Mouse (Mus musculus) neural tube, embryonic 11.5 days (tissue): ENCODE results near the gene Stx8. TPM values are rescaled to one million over a fixed set of nuclear protein-coding genes. Genes with fewer than 3 reads are reported as not detected.

Experiments used
- ATAC-seq: fragments of 200-750 bp; cut with Nextera tagmentation; 2 replicates; pipeline ENCODE4 v1.8.0; 2017; ENCODE audit warnings: moderate number of reproducible peaks, mild to moderate bottlenecking, moderate TSS enrichment, moderate library complexity; ENCODE audit not compliant: insufficient read depth, low FRiP score, low TSS enrichment
- DNase-seq: peaks from one replicate; pipeline ENCODE4 v3.0.0-alpha.2; 2015; ENCODE audit warnings: low spot score
- H3K27ac ChIP-seq: fragments of 300-500 bp; sonication (generic); 2 replicates; pipeline ENCODE4 v1.5.1; 2014; ENCODE audit warnings: low read depth, mild to moderate bottlenecking, low read length
- H3K27me3 ChIP-seq: fragments of 300-500 bp; sonication (generic); 2 replicates; pipeline ENCODE4 v1.6.1; 2014; ENCODE audit warnings: mild to moderate bottlenecking, low read length, mixed read lengths; ENCODE audit not compliant: control insufficient read depth, insufficient read depth
- H3K36me3 ChIP-seq: fragments of 300-500 bp; sonication (generic); 2 replicates; pipeline ENCODE4 v1.6.1; 2014; ENCODE audit warnings: mild to moderate bottlenecking, low read length, moderate library complexity, mixed read lengths; ENCODE audit not compliant: control insufficient read depth, insufficient read depth
- H3K4me1 ChIP-seq: fragments of 300-500 bp; sonication (generic); 2 replicates; pipeline ENCODE4 v1.6.1; 2014; ENCODE audit warnings: low read length, mixed read lengths; ENCODE audit not compliant: control insufficient read depth, insufficient read depth
- H3K4me2 ChIP-seq: fragments of 300-500 bp; sonication (generic); 2 replicates; pipeline ENCODE4 v1.6.1; 2014; ENCODE audit warnings: low read depth, mild to moderate bottlenecking, moderate library complexity
- H3K4me3 ChIP-seq: fragments of 300-500 bp; sonication (generic); 2 replicates; pipeline ENCODE4 v1.5.1; 2014; ENCODE audit warnings: low read depth, low read length
- H3K9ac ChIP-seq: fragments of 300-500 bp; sonication (generic); 2 replicates; pipeline ENCODE4 v1.6.1; 2014; ENCODE audit warnings: mild to moderate bottlenecking, low read length
- H3K9me3 ChIP-seq: fragments of 300-500 bp; sonication (generic); 2 replicates; pipeline ENCODE4 v1.6.1; 2016; ENCODE audit warnings: low read length; ENCODE audit not compliant: control insufficient read depth
- WGBS: fragments of 180-500 bp; shearing (Covaris S2); extraction: QIAGEN DNeasy Blood & Tissue Kit; methylation state at CpG from one replicate; pipeline ENCODE4 v1.1.7; 2014; 5-methylcytosine and 5-hydroxymethylcytosine counted together
- polyA plus RNA-seq: library from polyadenylated mRNA; unstranded; fragments of >200 nt; fragmentation: Nextera tagmentation; extraction: Ambion mirVana; gene quantifications from 2 replicates; pipeline ENCODE4 v1.2.1, GENCODE M21; 2014

Stx8 gene
- polyA plus RNA-seq, 1 experiment from 2014 or later, result 50.5 TPM

GRCm38 (mm10) chr11:68144235-68145065 lies 178.5 kb downstream of the Stx8 start:
- Histone ChIP-seq H3K9me3 (no peaks in the 10 kb centered on the region), H3K4me1 (peaks cover 42% of the 10 kb centered on the region), H3K4me3 (no peak overlapping the region), H3K27ac (peak overlapping the region; percentile 87), H3K9ac (peak overlapping the region; percentile 2; the same call in 1 of the 2 replicates), H3K27me3 (no peaks in the 10 kb centered on the region), H3K4me2 (no peak overlapping the region), H3K36me3 (no peaks in the 10 kb centered on the region)
- WGBS, result 36% methylated on average over 13 of the region's 13 CpGs
- ATAC-seq (no peak), DNase-seq (peak; percentile 34)

- H3K4me2 ChIP-seq, result peak overlapping the region; percentile 21; the same call in 1 of the 2 replicates
- H3K4me1 ChIP-seq, result peaks cover 48% of the 10 kb centered on the region
- H3K9ac ChIP-seq, result peak overlapping the region; percentile 47
- H3K9me3 ChIP-seq, result no peaks in the 10 kb centered on the region
- WGBS, result 12% methylated on average over 13 of the region's 13 CpGs
- DNase-seq (peak; percentile 63), ATAC-seq (peak; percentile 56; the same call in 1 of the 2 replicates)
- no peak overlapping the region for H3K4me3 ChIP-seq
- H3K27me3 ChIP-seq, result no peaks in the 10 kb centered on the region
- no peaks in the 10 kb centered on the region for H3K36me3 ChIP-seq
- H3K27ac ChIP-seq, result peak overlapping the region; percentile 87
Observed at GRCm38 (mm10) chr11:68145066-68145585, 179.1 kb downstream of the Stx8 start.

GRCm38 (mm10) chr11:68145586-68146455 lies 179.8 kb downstream of the Stx8 start:
- H3K4me1 ChIP-seq, result peaks cover 54% of the 10 kb centered on the region
- WGBS, result 12% methylated on average over 17 of the region's 17 CpGs
- no peaks in the 10 kb centered on the region for H3K9me3 ChIP-seq
- peak; percentile 58 for ATAC-seq
- no peak overlapping the region for H3K4me3 ChIP-seq
- H3K9ac ChIP-seq, result peak overlapping the region; percentile 47
- H3K27me3 ChIP-seq, result no peaks in the 10 kb centered on the region
- H3K4me2 ChIP-seq, result peak overlapping the region; percentile 21; the same call in 1 of the 2 replicates
- peak; percentile 51 for DNase-seq
- H3K27ac ChIP-seq, result peak overlapping the region; percentile 87
- H3K36me3 ChIP-seq, result no peaks in the 10 kb centered on the region

- WGBS, result 14% methylated on average over 4 of the region's 4 CpGs
- Histone ChIP-seq H3K27ac (peak overlapping the region; percentile 87), H3K9ac (peak overlapping the region; percentile 47), H3K4me1 (peaks cover 60% of the 10 kb centered on the region), H3K9me3 (no peaks in the 10 kb centered on the region), H3K4me3 (no peak overlapping the region), H3K4me2 (no peak overlapping the region), H3K36me3 (no peaks in the 10 kb centered on the region), H3K27me3 (no peaks in the 10 kb centered on the region)
- DNase-seq, result no peak
- no peak for ATAC-seq
Observed at GRCm38 (mm10) chr11:68146456-68146851, 180.5 kb downstream of the Stx8 start.

GRCm38 (mm10) chr11:68150938-68151337 lies 184.9 kb downstream of the Stx8 start:
- peak overlapping the region; percentile 68 for H3K27ac ChIP-seq
- DNase-seq, result peak; percentile 80
- no peaks in the 10 kb centered on the region for H3K36me3 ChIP-seq
- H3K27me3 ChIP-seq, result no peaks in the 10 kb centered on the region
- 0 out of 2 replicates have a peak overlapping the region, but pooled peaks have one; percentile 7 for H3K4me2 ChIP-seq
- WGBS, result 5% methylated on average over 2 of the region's 2 CpGs
- H3K4me3 ChIP-seq, result no peak overlapping the region
- peaks cover 38% of the 10 kb centered on the region for H3K4me1 ChIP-seq
- ATAC-seq, result peak; percentile 79
- no peak overlapping the region for H3K9ac ChIP-seq
- no peaks in the 10 kb centered on the region for H3K9me3 ChIP-seq

- Histone ChIP-seq H3K27me3 (no peaks in the 10 kb centered on the region), H3K27ac (no peak overlapping the region), H3K4me2 (no peak overlapping the region), H3K9ac (no peak overlapping the region), H3K9me3 (no peaks in the 10 kb centered on the region), H3K4me3 (no peak overlapping the region), H3K36me3 (no peaks in the 10 kb centered on the region), H3K4me1 (peaks cover 7% of the 10 kb centered on the region)
- no peak for DNase-seq
- no peak for ATAC-seq
Observed at GRCm38 (mm10) chr11:68155821-68156220, 189.8 kb downstream of the Stx8 start.

- Histone ChIP-seq H3K4me2 (no peak overlapping the region), H3K36me3 (no peaks in the 10 kb centered on the region), H3K27me3 (no peaks in the 10 kb centered on the region), H3K9me3 (no peaks in the 10 kb centered on the region), H3K9ac (no peak overlapping the region), H3K27ac (no peak overlapping the region), H3K4me1 (no peaks in the 10 kb centered on the region), H3K4me3 (no peak overlapping the region)
- no peak for ATAC-seq
- WGBS, result 92% methylated on average over 3 of the region's 3 CpGs
- no peak for DNase-seq
Observed at GRCm38 (mm10) chr11:68158166-68158565, 192.2 kb downstream of the Stx8 start.

- no peak overlapping the region for H3K27ac ChIP-seq
- 85% methylated on average over 4 of the region's 4 CpGs for WGBS
Observed at GRCm38 (mm10) chr11:68159867-68160266, 193.9 kb downstream of the Stx8 start.

More at GRCm38 (mm10) chr11:68159867-68160266, 193.9 kb downstream of the Stx8 start:
- Histone ChIP-seq H3K9me3 (no peaks in the 10 kb centered on the region), H3K9ac (no peak overlapping the region), H3K36me3 (no peaks in the 10 kb centered on the region), H3K27me3 (no peaks in the 10 kb centered on the region), H3K4me2 (no peak overlapping the region), H3K4me1 (no peaks in the 10 kb centered on the region), H3K4me3 (no peak overlapping the region)
- ATAC-seq (no peak), DNase-seq (no peak)
